Mouse (Mus musculus) R1 (cell line): ENCODE data around the gene Ctnnb1.

Experiments used
- DNase-seq: peaks from one replicate; pipeline ENCODE4 v3.0.0-alpha.2; 2018; ENCODE audit warnings: low read depth, low spot score

Gene Ctnnb1

GRCm38 (mm10) chr9:120961969-120962700 lies 33.1 kb downstream of the Ctnnb1 start:
- peak; percentile 79 for DNase-seq

GRCm38 (mm10) chr9:120963104-120963503 lies 34.1 kb downstream of the Ctnnb1 start:
- DNase-seq, result no peak

- no peak for DNase-seq
Measured at GRCm38 (mm10) chr9:120963720-120964119, 34.7 kb downstream of the Ctnnb1 start.

GRCm38 (mm10) chr9:120964224-120964623 lies 35.2 kb downstream of the Ctnnb1 start:
- no peak for DNase-seq

- no peak for DNase-seq
Measured at GRCm38 (mm10) chr9:120965007-120965406, 36.0 kb downstream of the Ctnnb1 start.

GRCm38 (mm10) chr9:120973026-120973515 lies 44.1 kb downstream of the Ctnnb1 start:
- DNase-seq, result no peak

GRCm38 (mm10) chr9:120974209-120974608 lies 45.2 kb downstream of the Ctnnb1 start:
- DNase-seq, result no peak

GRCm38 (mm10) chr9:120976158-120976557 lies 47.1 kb downstream of the Ctnnb1 start:
- no peak for DNase-seq

- no peak for DNase-seq
Measured at GRCm38 (mm10) chr9:120976856-120977255, 47.8 kb downstream of the Ctnnb1 start.

GRCm38 (mm10) chr9:120981777-120982176 lies 52.8 kb downstream of the Ctnnb1 start:
- DNase-seq, result no peak

- DNase-seq, result no peak
Measured at GRCm38 (mm10) chr9:120983849-120984248, 54.8 kb downstream of the Ctnnb1 start.

- no peak for DNase-seq
Measured at GRCm38 (mm10) chr9:120984509-120984908, 55.5 kb downstream of the Ctnnb1 start.

GRCm38 (mm10) chr9:120985009-120985408 lies 56.0 kb downstream of the Ctnnb1 start:
- DNase-seq, result no peak

- no peak for DNase-seq
Measured at GRCm38 (mm10) chr9:120985524-120985923, 56.5 kb downstream of the Ctnnb1 start.

GRCm38 (mm10) chr9:120986255-120986654 lies 57.2 kb downstream of the Ctnnb1 start:
- no peak for DNase-seq

- no peak for DNase-seq
Measured at GRCm38 (mm10) chr9:120986994-120987393, 58.0 kb downstream of the Ctnnb1 start.

GRCm38 (mm10) chr9:120988088-120988487 lies 59.1 kb downstream of the Ctnnb1 start:
- no peak for DNase-seq

- DNase-seq, result no peak
Measured at GRCm38 (mm10) chr9:120989806-120990700, 61.0 kb downstream of the Ctnnb1 start.

GRCm38 (mm10) chr9:120991801-120992200 lies 62.8 kb downstream of the Ctnnb1 start:
- no peak for DNase-seq

- DNase-seq, result no peak
Measured at GRCm38 (mm10) chr9:120993004-120993403, 64.0 kb downstream of the Ctnnb1 start.

GRCm38 (mm10) chr9:120994223-120995155 lies 65.5 kb downstream of the Ctnnb1 start:
- DNase-seq, result no peak
